Mouse (Mus musculus) intestine, embryonic 16.5 days (tissue): ENCODE results near the gene Cckbr. TPM values are rescaled to one million over a fixed set of nuclear protein-coding genes. Genes with fewer than 3 reads are reported as not detected.

Experiments
- ATAC-seq: fragments of 200-750 bp; cut with Nextera tagmentation; 2 replicates; pipeline ENCODE4 v1.8.0; 2017; ENCODE audit warnings: moderate TSS enrichment, moderate library complexity
- H3K27ac ChIP-seq: fragments of 300-500 bp; sonication (generic); 2 replicates; pipeline ENCODE4 v1.5.1; 2014; ENCODE audit warnings: mild to moderate bottlenecking, low read length
- H3K27me3 ChIP-seq: fragments of 300-500 bp; sonication (generic); replicated peaks from 2 replicates; pipeline ENCODE4 v1.6.1; 2014; ENCODE audit warnings: low read length, control low read depth, mixed read lengths; ENCODE audit not compliant: control insufficient read depth, insufficient read depth
- H3K36me3 ChIP-seq: fragments of 300-500 bp; sonication (generic); 2 replicates; pipeline ENCODE4 v1.6.1; 2014; ENCODE audit warnings: low read length, control low read depth; ENCODE audit not compliant: control insufficient read depth, insufficient read depth
- H3K4me1 ChIP-seq: fragments of 300-500 bp; sonication (generic); 2 replicates; pipeline ENCODE4 v1.6.1; 2014; ENCODE audit warnings: low read length, control low read depth, mixed read lengths; ENCODE audit not compliant: control insufficient read depth, insufficient read depth
- H3K4me2 ChIP-seq: fragments of 300-500 bp; sonication (generic); 2 replicates; pipeline ENCODE4 v1.6.1; 2014; ENCODE audit warnings: low read depth, low read length, control low read depth
- H3K4me3 ChIP-seq: fragments of 300-500 bp; sonication (generic); 2 replicates; pipeline ENCODE4 v1.5.1; 2014; ENCODE audit warnings: mild to moderate bottlenecking, low read length
- H3K9ac ChIP-seq: fragments of 300-500 bp; sonication (generic); 2 replicates; pipeline ENCODE4 v1.6.1; 2014; ENCODE audit warnings: low read depth, low read length
- H3K9me3 ChIP-seq: fragments of 300-500 bp; sonication (generic); 2 replicates; pipeline ENCODE4 v1.6.1; 2016; ENCODE audit warnings: low read length, control low read depth; ENCODE audit not compliant: control insufficient read depth
- WGBS: fragments of 180-500 bp; shearing (Covaris S2); extraction: QIAGEN DNeasy Blood & Tissue Kit; methylation state at CpG from one replicate; pipeline ENCODE4 v1.1.7; 2014; 5-methylcytosine and 5-hydroxymethylcytosine counted together
- polyA plus RNA-seq: library from polyadenylated mRNA; unstranded; fragments of >200 nt; fragmentation: Nextera tagmentation; extraction: Ambion mirVana; gene quantifications from 2 replicates; pipeline ENCODE4 v1.2.1, GENCODE M21; 2015

Cckbr gene
- polyA plus RNA-seq, 1 experiment from 2014 or later = 0.10 TPM

GRCm38 (mm10) chr7:105501984-105502383, 76.5 kb downstream of the Cckbr start:
- Histone ChIP-seq H3K4me1 (no peaks in the 10 kb centered on the region), H3K36me3 (no peaks in the 10 kb centered on the region), H3K9ac (no peak overlapping the region), H3K4me2 (no peak overlapping the region), H3K4me3 (no peak overlapping the region), H3K27me3 (no peaks in the 10 kb centered on the region), H3K27ac (no peak overlapping the region), H3K9me3 (no peaks in the 10 kb centered on the region)
- no peak for ATAC-seq
- 62% methylated on average over 4 of the region's 4 CpGs for WGBS

DNA sequence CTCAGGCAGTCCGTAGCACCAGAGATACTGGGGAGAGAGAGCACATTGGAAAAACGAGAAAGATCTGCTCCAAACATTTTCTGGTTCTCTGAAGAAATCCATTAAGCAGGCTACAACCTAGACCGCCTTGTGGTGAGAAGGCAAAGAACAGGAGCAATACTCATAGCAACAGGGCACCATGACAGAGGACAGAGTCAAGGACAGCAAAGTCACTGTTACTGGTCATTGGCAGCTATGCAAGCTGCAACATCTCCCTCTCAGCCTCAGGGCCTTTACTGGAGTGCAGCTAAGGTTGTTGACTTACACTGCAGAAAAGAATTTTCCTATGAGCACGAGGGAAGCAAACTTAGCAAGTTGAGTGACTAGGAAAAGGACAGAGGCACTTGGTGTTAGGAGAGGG, 81.7 kb downstream of the Cckbr start:
- no peak for ATAC-seq
- WGBS = 65% methylated on average over 4 of the region's 4 CpGs
- no peaks in the 10 kb centered on the region for H3K27me3 ChIP-seq
- no peaks in the 10 kb centered on the region for H3K4me1 ChIP-seq
- H3K36me3 ChIP-seq = no peaks in the 10 kb centered on the region
- no peak overlapping the region for H3K27ac ChIP-seq
- H3K4me2 ChIP-seq = no peak overlapping the region
- no peaks in the 10 kb centered on the region for H3K9me3 ChIP-seq
- H3K4me3 ChIP-seq = no peak overlapping the region
- no peak overlapping the region for H3K9ac ChIP-seq

- no peak for ATAC-seq
- no peaks in the 10 kb centered on the region for H3K9me3 ChIP-seq
- no peak overlapping the region for H3K4me3 ChIP-seq
- H3K27ac ChIP-seq = no peak overlapping the region
- H3K36me3 ChIP-seq = no peaks in the 10 kb centered on the region
- H3K9ac ChIP-seq = no peak overlapping the region
- H3K27me3 ChIP-seq = no peaks in the 10 kb centered on the region
- WGBS = 81% methylated on average over 5 of the region's 5 CpGs
- H3K4me2 ChIP-seq = no peak overlapping the region
- no peaks in the 10 kb centered on the region for H3K4me1 ChIP-seq
Observed at GRCm38 (mm10) chr7:105510143-105510542, 84.6 kb downstream of the Cckbr start.

DNA sequence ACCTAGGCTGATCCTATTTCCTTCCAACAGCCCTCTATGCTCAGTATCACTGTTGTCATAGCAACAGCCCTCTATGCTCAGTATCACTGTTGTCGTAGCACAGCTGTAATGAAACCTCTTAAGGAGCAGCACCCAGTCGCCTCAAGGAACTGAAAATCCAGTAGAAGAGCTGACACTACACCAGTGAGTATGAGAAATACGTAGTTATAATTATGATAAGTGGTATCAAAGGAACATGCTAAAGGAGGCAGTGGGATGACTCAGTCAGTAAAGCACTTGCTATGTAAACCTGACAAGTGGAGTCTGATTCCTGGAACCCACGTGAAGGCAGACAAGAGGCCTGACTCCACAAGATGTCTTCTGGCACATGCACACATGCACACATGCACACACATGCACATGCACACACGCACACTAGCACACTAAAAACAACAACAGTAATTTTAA, 88.3 kb downstream of the Cckbr start:
- Histone ChIP-seq H3K27me3 (no peaks in the 10 kb centered on the region), H3K27ac (no peak overlapping the region), H3K9ac (no peak overlapping the region), H3K4me2 (no peak overlapping the region), H3K9me3 (no peaks in the 10 kb centered on the region), H3K4me1 (no peaks in the 10 kb centered on the region), H3K4me3 (no peak overlapping the region), H3K36me3 (no peaks in the 10 kb centered on the region)
- no peak for ATAC-seq
- 50% methylated on average over 5 of the region's 5 CpGs for WGBS

DNA sequence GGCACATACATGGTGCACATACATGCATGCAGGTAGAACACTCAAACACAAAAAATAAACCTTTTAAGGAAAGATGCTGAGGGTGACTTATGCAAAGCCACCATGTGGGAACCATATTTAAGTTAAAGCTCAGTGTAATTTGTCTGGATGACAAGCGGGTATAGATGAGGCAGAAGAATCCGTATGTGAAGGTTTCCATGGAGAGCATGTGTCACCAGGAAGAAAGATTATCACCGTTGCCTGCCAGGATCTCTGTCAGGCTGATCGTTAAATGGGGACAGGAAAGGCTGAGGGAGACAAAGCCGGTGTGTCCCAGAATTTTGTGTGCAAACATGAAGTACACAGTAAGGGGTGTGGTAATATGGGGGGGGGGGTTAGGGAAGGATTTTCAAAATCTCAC, 89.0 kb downstream of the Cckbr start:
- no peaks in the 10 kb centered on the region for H3K36me3 ChIP-seq
- WGBS = 45% methylated on average over 5 of the region's 5 CpGs
- no peak overlapping the region for H3K4me3 ChIP-seq
- no peak for ATAC-seq
- no peaks in the 10 kb centered on the region for H3K9me3 ChIP-seq
- H3K4me2 ChIP-seq = no peak overlapping the region
- H3K9ac ChIP-seq = no peak overlapping the region
- H3K27ac ChIP-seq = no peak overlapping the region
- no peaks in the 10 kb centered on the region for H3K27me3 ChIP-seq
- no peaks in the 10 kb centered on the region for H3K4me1 ChIP-seq

GRCm38 (mm10) chr7:105515178-105515577, 89.6 kb downstream of the Cckbr start:
- peak; percentile 64 for ATAC-seq
- WGBS = 9% methylated on average over 5 of the region's 5 CpGs
- Histone ChIP-seq H3K36me3 (no peaks in the 10 kb centered on the region), H3K27ac (no peak overlapping the region), H3K4me3 (no peak overlapping the region), H3K9ac (no peak overlapping the region), H3K9me3 (no peaks in the 10 kb centered on the region), H3K27me3 (no peaks in the 10 kb centered on the region), H3K4me2 (no peak overlapping the region), H3K4me1 (no peaks in the 10 kb centered on the region; the same call in 1 of the 2 replicates)

DNA sequence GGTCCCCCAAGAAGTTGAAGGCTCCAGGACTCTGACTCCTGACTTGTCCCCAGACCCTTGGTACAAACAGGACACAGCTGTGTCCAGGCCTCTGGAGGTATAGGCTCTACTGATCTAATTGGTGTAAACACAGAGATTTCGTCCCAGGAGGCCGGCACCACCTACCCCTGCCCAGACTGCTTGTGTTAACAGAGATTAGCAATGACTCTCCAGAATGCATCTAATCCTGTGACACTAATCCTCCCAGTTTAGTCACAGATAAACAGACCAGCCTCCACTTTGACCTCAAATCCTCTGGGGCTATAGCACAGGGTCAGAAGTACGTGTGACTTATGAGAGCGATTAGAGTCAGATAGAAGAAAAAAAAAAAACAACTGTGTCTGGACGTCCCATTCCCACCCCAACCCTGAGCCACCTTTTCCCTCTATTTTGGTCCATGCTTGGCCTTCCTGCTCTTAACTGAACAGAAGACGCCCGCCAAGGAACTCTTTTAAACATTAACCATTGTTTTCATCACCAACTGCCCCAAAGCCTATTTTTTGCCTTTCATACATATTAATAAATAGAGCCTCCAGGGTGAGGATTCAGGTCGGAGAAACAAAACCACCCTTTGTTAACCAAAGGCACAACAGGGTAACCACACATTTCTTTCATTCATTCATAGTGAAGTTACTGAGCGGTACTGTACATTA, 91.3 kb downstream of the Cckbr start:
- no peaks in the 10 kb centered on the region for H3K27me3 ChIP-seq
- H3K4me2 ChIP-seq = no peak overlapping the region
- WGBS = 34% methylated on average over 9 of the region's 9 CpGs
- H3K36me3 ChIP-seq = no peaks in the 10 kb centered on the region
- no peak for ATAC-seq
- H3K9me3 ChIP-seq = no peaks in the 10 kb centered on the region
- H3K9ac ChIP-seq = no peak overlapping the region
- H3K27ac ChIP-seq = no peak overlapping the region
- H3K4me3 ChIP-seq = no peak overlapping the region
- H3K4me1 ChIP-seq = no peaks in the 10 kb centered on the region; the same call in 1 of the 2 replicates

- Histone ChIP-seq H3K9me3 (no peaks in the 10 kb centered on the region), H3K4me1 (no peaks in the 10 kb centered on the region; the same call in 1 of the 2 replicates), H3K4me3 (no peak overlapping the region), H3K27ac (no peak overlapping the region), H3K9ac (no peak overlapping the region), H3K4me2 (no peak overlapping the region), H3K27me3 (no peaks in the 10 kb centered on the region), H3K36me3 (no peaks in the 10 kb centered on the region)
- 73% methylated on average over 11 of the region's 11 CpGs for whole genome bisulfite sequencing
- ATAC-seq = no peak
Observed at GRCm38 (mm10) chr7:105519336-105519735, 93.8 kb downstream of the Cckbr start.

- H3K9me3 ChIP-seq = no peaks in the 10 kb centered on the region
- H3K27me3 ChIP-seq = no peaks in the 10 kb centered on the region
- H3K4me3 ChIP-seq = no peak overlapping the region
- no peaks in the 10 kb centered on the region; the same call in 1 of the 2 replicates for H3K4me1 ChIP-seq
- no peak overlapping the region for H3K4me2 ChIP-seq
- ATAC-seq = no peak
- no peak overlapping the region for H3K27ac ChIP-seq
- no peak overlapping the region for H3K9ac ChIP-seq
- 75% methylated on average over 2 of the region's 2 CpGs for WGBS
- no peaks in the 10 kb centered on the region for H3K36me3 ChIP-seq
Observed at GRCm38 (mm10) chr7:105519771-105520170, 94.2 kb downstream of the Cckbr start.

DNA sequence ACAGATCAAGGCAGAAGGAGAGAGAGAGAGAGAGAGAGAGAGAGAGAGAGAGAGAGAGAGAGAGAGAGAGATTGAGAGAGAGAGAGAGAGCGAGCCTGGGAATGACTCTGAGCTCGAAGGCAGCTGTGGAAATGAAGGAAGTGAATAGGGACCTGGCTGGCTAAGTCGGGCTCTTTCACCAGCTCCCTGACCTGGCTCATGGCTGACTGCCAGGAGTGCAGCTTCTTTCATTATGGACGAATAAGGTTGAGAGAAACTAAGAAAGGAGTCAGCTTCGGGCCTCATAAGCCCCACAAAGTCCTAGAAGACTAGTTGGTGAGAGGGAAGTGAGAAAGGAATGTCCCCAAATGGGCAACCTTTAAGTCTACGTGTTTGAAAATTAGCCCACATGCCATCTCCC, 94.7 kb downstream of the Cckbr start:
- WGBS = 27% methylated on average over 6 of the region's 6 CpGs
- Histone ChIP-seq H3K9ac (no peak overlapping the region), H3K27ac (no peak overlapping the region), H3K4me2 (no peak overlapping the region), H3K4me1 (no peaks in the 10 kb centered on the region; the same call in 1 of the 2 replicates), H3K27me3 (no peaks in the 10 kb centered on the region), H3K36me3 (no peaks in the 10 kb centered on the region), H3K4me3 (no peak overlapping the region), H3K9me3 (no peaks in the 10 kb centered on the region)
- ATAC-seq = no peak
